Mouse (Mus musculus) E14TG2a.4 (cell line): ENCODE results near the gene Tmem179b.

Experiments used
- H3K27me3 ChIP-seq: 2 replicates; pipeline ENCODE4 v1.6.1; 2014; ENCODE audit warnings: low read length, control low read depth; ENCODE audit not compliant: insufficient read depth
- H3K36me3 ChIP-seq: 2 replicates; pipeline ENCODE4 v1.6.1; 2014; ENCODE audit warnings: low read length, control low read depth; ENCODE audit not compliant: insufficient read depth
- H3K4me1 ChIP-seq: replicated peaks from 2 replicates; pipeline ENCODE4 v1.6.1; 2014; ENCODE audit warnings: low read depth, low read length, control low read depth
- H3K4me3 ChIP-seq: replicated peaks from 2 replicates; pipeline ENCODE4 v1.5.1; 2014; ENCODE audit warnings: mild to moderate bottlenecking, low read length
- H3K9me3 ChIP-seq: 2 replicates; pipeline ENCODE4 v1.6.1; 2014; ENCODE audit warnings: low read length, control low read depth
- CTCF ChIP-seq: conservative IDR thresholded peaks from 2 replicates; pipeline ENCODE4 v1.5.1; 2014; ENCODE audit warnings: low read length
- NANOG ChIP-seq: IDR thresholded peaks from 2 replicates; pipeline ENCODE4 v1.6.1; 2014; ENCODE audit warnings: borderline replicate concordance, low read length, mixed read lengths
- POU5F1 ChIP-seq: IDR thresholded peaks from 2 replicates; pipeline ENCODE4 v1.6.1; 2014; ENCODE audit warnings: low read length, borderline replicate concordance

Tmem179b gene

DNA sequence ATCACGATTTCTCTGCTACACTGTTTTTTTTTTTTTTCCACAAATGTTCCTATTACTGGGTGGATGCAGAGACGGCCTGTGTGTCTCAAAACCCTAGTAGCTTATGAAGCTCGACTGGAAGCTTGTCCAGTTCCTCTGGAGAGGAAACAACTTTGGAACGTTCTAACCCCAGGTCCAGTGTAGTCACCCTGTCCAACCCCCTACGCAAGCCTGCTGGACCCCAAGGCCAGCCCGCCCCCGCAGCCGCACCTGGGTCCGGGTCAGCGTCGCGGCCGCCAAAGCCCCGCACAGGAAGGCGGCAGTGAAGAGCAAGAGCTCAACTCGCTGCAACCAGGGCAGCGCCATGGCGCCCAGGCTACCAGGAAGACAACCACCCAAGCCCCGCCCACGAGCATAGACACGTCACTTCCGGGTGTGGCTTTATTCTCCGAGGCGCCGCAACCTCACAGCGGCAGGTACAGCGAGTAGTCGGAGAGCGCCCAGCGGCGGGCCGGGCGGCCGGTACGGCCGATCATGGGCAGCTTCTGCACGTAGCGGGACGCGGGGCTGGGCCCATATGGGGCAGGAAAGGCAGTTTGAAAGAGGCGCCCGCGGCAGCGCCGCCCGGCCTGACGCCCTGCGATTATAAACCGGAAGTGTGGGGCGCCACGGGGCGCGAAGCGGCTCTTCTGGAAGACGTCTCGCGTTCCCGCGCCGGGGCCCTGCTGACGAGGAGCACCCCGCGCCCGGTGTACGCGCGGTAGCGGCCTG is at the start of gene Tmem179b:
Gene Tmem179b, minus strand, starts transcription at position 382 of the 750 bp plus-strand sequence.
- Histone ChIP-seq H3K36me3 (peaks cover 58% of the 10 kb centered on the region), H3K9me3 (no peaks in the 10 kb centered on the region), H3K27me3 (no peaks in the 10 kb centered on the region), H3K4me3 (peak within 1 kb of the TSS; percentile 92), H3K4me1 (peaks cover 58% of the 10 kb centered on the region)
- TF ChIP-seq CTCF (no peak), POU5F1 (no peak), NANOG (no peak)

DNA sequence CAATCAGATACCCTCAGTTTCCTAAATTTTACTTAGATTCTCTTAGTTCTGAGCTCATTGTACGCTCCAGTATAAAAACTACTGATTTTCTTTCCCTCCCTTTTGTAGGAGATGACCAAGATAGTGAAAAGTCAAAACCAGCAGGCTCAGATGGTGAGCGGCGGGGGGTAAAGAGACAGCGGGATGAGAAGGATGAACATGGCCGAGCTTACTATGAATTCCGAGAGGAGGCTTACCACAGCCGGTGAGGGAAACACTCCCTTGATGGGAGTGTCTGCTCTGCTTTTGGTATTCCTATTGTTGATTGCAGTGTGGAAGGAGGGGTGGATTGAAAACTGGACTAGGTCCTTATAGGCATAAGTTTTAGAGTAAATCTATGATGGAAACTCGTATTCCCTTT is 48.4 kb upstream of the Tmem179b start:
- Histone ChIP-seq H3K27me3 (no peaks in the 10 kb centered on the region), H3K36me3 (peaks cover 76% of the 10 kb centered on the region), H3K4me1 (peaks cover 48% of the 10 kb centered on the region), H3K9me3 (no peaks in the 10 kb centered on the region), H3K4me3 (peak overlapping the region; percentile 32; the same call in 1 of the 2 replicates)
- TF ChIP-seq NANOG (no peak), CTCF (no peak), POU5F1 (no peak)

DNA sequence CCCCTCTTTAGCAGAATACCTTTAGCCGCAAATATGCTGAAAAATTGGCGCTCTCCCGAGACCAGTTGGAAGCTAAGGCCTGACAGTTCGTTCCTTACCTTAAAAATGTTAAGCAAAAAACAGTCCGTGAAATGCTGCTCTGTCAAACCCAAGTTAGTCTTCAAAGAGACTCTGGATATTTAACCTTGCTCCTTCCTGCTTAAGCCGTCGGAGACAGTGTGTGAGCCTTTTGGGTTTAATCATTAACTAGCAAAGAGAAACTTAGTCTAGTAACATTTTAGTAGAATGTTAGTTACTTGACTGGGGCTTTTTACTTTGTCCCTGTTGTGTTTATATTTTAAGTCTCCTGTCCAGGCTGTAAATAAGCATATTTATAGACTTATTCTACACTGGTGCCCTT is 46.9 kb upstream of the Tmem179b start:
- Histone ChIP-seq H3K4me1 (peaks cover 62% of the 10 kb centered on the region), H3K4me3 (peak overlapping the region; percentile 99), H3K36me3 (peaks cover 76% of the 10 kb centered on the region), H3K9me3 (no peaks in the 10 kb centered on the region), H3K27me3 (no peaks in the 10 kb centered on the region)
- TF ChIP-seq NANOG (no peak), POU5F1 (no peak), CTCF (no peak)

DNA sequence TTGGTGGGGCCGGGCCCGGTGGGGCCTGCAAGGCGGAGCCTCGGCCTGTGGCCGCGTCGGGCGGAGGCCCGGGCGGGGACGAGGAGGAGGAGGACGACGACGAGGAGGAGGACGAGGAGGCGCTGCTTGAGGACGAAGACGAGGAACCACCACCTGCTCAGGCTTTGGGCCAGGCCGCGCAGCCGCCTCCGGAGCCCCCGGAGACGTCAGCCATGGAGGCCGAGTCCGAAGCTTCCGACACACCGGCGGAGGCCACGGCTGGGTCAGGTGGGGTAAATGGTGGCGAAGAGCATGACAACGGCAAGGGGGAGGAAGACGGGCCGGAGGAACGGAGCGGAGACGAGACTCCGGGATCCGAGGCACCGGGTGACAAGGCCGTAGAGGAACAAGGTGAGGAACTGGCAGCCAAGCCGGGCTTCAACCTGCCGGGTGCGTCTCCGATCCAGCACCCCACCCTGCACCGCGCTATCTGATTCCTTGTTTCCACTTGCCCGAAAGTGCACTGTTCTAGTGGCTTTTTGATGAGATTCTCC is 46.2 kb upstream of the Tmem179b start:
- Histone ChIP-seq H3K4me3 (peak overlapping the region; percentile 99), H3K4me1 (peaks cover 68% of the 10 kb centered on the region), H3K27me3 (no peaks in the 10 kb centered on the region), H3K36me3 (peaks cover 76% of the 10 kb centered on the region), H3K9me3 (no peaks in the 10 kb centered on the region)
- no peak for TF ChIP-seq CTCF
- TF ChIP-seq NANOG: no peak
- no peak for TF ChIP-seq POU5F1

DNA sequence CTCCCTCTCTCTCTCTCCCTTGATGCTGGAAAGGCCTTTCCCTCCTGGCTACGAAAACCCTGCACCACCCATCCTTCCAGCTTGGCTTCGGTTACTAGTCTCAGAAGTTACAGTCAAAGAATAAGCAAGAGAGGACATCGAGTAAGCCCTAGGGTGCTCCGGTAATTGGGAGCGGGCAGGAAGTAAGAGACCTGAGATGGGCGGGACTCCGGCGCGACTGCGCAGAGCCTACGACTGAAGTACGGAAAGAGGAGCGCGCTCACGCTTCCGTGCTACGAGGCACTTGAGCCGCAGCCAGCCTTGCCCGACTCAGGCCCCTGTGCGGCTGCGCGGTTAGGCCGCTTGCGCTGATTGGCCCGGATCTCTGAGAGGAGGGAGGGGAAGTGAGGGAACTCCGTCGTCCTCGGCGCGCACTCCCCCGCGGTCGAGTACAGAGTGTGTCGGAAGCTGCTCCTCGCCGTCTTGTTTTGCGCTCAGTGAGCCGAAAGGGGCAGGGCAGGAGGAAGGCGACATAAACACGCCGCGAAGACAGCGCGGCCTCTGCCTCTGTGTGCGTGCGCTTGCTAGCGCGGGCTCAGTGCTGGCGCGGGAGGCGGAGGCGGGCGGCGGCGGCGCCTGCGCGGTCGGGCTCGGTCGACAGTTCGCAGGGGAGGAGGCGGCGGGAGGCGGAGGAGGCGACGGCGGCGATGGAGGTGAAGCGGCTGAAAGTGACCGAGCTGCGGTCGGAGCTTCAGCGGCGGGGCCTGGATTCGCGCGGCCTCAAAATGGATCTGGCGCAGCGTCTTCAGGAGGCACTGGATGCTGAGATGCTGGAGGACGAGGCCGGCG is 45.5 kb upstream of the Tmem179b start, which contains the start of gene Hnrnpul2:
Gene Hnrnpul2, plus strand, starts transcription at position 415 of the 828 bp plus-strand sequence.
- no peaks in the 10 kb centered on the region for H3K9me3 ChIP-seq
- TF ChIP-seq NANOG (no peak), CTCF (no peak), POU5F1 (no peak)
- H3K27me3 ChIP-seq: no peaks in the 10 kb centered on the region
- peaks cover 76% of the 10 kb centered on the region for H3K36me3 ChIP-seq
- peak within 1 kb of the TSS; percentile 99 for H3K4me3 ChIP-seq
- H3K4me1 ChIP-seq: peaks cover 65% of the 10 kb centered on the region

DNA sequence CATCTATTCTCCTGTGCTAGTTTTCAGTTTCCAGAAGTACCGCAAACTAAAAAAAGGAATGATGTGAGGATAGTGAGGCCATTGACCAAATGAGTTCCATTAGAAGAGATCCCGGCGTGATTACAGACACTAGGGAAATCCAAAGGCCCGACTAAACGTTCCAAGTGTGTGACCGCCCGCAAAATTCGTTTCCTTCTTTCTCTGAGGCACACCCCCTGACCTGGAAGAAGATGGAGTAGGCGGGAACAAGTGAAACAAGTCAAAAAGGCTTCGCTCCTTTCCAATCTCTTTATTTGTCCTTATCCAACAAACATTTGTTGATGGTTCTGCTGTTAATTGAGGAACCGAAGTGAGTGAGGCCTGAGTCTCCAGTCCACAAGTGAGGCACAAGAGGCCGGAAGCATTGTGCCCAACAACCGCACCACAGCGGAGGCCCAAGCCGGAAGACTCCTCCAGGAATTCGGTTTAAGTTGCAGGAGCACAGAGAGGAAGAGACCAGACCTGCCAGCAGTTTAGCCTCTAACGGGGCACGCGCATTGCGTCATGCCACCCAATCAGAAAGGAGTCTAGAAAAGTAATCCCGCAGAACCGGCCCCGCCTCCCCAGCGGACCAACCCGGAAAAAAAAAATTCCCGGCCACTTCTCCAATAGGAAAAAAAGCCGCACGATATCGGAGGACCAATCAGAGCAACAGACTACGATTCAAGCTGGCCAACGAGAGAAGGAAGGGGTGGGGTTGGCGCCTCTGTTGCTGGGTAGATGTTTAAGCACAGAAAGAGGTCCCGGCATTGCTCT is 44.7 kb upstream of the Tmem179b start, which contains the start of gene Ttc9c:
Gene Ttc9c, minus strand, starts transcription at position 533 of the 795 bp plus-strand sequence.
- Histone ChIP-seq H3K4me1 (peaks cover 63% of the 10 kb centered on the region), H3K9me3 (no peaks in the 10 kb centered on the region), H3K27me3 (no peaks in the 10 kb centered on the region), H3K4me3 (peak within 1 kb of the TSS; percentile 99), H3K36me3 (peaks cover 75% of the 10 kb centered on the region)
- TF ChIP-seq NANOG (no peak), CTCF (no peak), POU5F1 (no peak)

DNA sequence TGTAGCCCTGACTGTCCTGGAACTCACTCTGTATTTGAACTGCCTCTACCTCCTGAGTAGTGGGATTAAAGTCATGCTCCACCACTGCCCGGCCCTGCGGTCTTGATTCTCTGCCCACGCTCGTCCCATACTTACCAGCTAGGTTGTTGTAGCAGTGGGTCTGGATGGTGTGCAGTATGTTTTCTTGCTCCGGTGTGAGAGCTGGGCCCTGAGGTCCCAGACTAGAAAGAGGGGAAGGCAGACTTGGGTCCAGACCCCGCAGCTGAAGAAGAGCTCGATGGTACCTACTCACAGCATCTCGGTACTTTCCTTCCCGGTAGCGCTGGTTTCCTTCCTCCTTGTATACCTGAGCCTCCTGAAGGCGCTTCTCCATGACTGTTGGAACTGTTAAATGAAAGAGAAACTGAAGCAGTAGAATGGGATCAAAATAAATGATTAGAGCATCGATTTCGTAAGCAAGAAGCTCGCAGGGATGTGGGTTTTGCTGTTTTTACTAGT is 44.1 kb upstream of the Tmem179b start:
- Histone ChIP-seq H3K4me1 (peaks cover 61% of the 10 kb centered on the region), H3K4me3 (peak overlapping the region; percentile 99), H3K27me3 (no peaks in the 10 kb centered on the region), H3K9me3 (no peaks in the 10 kb centered on the region), H3K36me3 (peaks cover 75% of the 10 kb centered on the region)
- TF ChIP-seq NANOG (no peak), CTCF (no peak), POU5F1 (no peak)
